In genomic region chr10:111814648-111815047, GRCm38 (mm10) we compare ENCODE assay signal across 21 mouse cellular contexts.
DNase-seq lines count a peak whose midpoint lies in the region; ATAC-seq and TF ChIP-seq lines count a peak whose summit lies in the region.
"Had no signal": no experiment of that assay in that cellular context is flagged by ENCODE, and none has a peak within 500 bp of the region (broad histone marks: within the 10 kb centered on the region; RNA-seq: fewer than 3 reads in every experiment).

No protein-coding gene starts in this region.

- TF ChIP-seq EP300 in heart, adult 2 months (IDR thresholded peaks at IDR 0.05; ENCODE audit: insufficient read depth, low read depth, low read length) = no peak

- H3K4me3 ChIP-seq in heart, adult 2 months = no peak overlapping the region
- no peak overlapping the region for H3K4me3 ChIP-seq in embryonic facial prominence, embryonic 10.5 days
- no peak overlapping the region for H3K4me3 ChIP-seq in embryonic facial prominence, embryonic 11.5 days (ENCODE audit: low read depth, low read length)
- no peak overlapping the region for H3K4me3 ChIP-seq in embryonic facial prominence, embryonic 13.5 days
- H3K4me3 ChIP-seq: forebrain, embryonic 13.5 days; forebrain, embryonic 15.5 days had no signal

- WGBS in heart, adult 2 months = 67% methylated on average over 5 of the region's 5 CpGs
- WGBS in embryonic facial prominence, embryonic 10.5 days = 38% methylated on average over 5 of the region's 5 CpGs
- WGBS in embryonic facial prominence, embryonic 11.5 days = 23% methylated on average over 5 of the region's 5 CpGs
- 20% methylated on average over 5 of the region's 5 CpGs for WGBS in embryonic facial prominence, embryonic 13.5 days

- no peak overlapping the region for H3K4me2 ChIP-seq in embryonic facial prominence, embryonic 11.5 days (ENCODE audit: low read depth, low read length)
- peak overlapping the region; percentile 33 for H3K4me2 ChIP-seq in embryonic facial prominence, embryonic 13.5 days
- H3K4me2 ChIP-seq: forebrain, embryonic 13.5 days; forebrain, embryonic 15.5 days had no signal

- H3K9ac ChIP-seq in heart, adult 2 months (ENCODE audit: low read depth, low read length) = no peak overlapping the region
- no peak overlapping the region for H3K9ac ChIP-seq in embryonic facial prominence, embryonic 11.5 days (replicated peaks; ENCODE audit: low read length)
- no peak overlapping the region for H3K9ac ChIP-seq in embryonic facial prominence, embryonic 13.5 days
- H3K9ac ChIP-seq: forebrain, embryonic 13.5 days; forebrain, embryonic 15.5 days; forebrain, postnatal 0 days had no signal

- peak; percentile 82 for DNase-seq in heart, adult 11 months
- no peak for DNase-seq in heart, adult 2 months
- DNase-seq in embryonic facial prominence, embryonic 10.5 days (ENCODE audit: low spot score) = peak; percentile 71
- DNase-seq in embryonic facial prominence, embryonic 11.5 days (ENCODE audit: low spot score) = peak; percentile 85
- no peak for DNase-seq in left cerebral cortex, adult 8-10 months (ENCODE audit: low spot score in 2 of 2)
- DNase-seq in frontal cortex, postnatal 25 days (ENCODE audit: low spot score in 2 of 2) = no peak
- DNase-seq in layer of hippocampus, adult 8-10 months (ENCODE audit: low spot score in 2 of 2) = no peak
- DNase-seq: adrenal gland, adult 2 months; adrenal gland, postnatal 10 days; adrenal gland, postnatal 25 days; cerebellum, adult 11 months; cerebellum, adult 18-20 months; cerebellum, adult 8-10 months; cerebellum, adult 9-11 months; cerebellum, postnatal 14 days; cerebellum, postnatal 36 days; embryo, embryonic 11 days; forebrain, postnatal 0 days had no signal

- H3K9me3 ChIP-seq in embryonic facial prominence, embryonic 10.5 days = no peaks in the 10 kb centered on the region
- H3K9me3 ChIP-seq in embryonic facial prominence, embryonic 11.5 days (replicated peaks; ENCODE audit: control insufficient read depth, low read length) = no peaks in the 10 kb centered on the region
- no peaks in the 10 kb centered on the region for H3K9me3 ChIP-seq in embryonic facial prominence, embryonic 13.5 days
- H3K9me3 ChIP-seq: forebrain, embryonic 13.5 days; forebrain, embryonic 15.5 days had no signal

- intact Hi-C loops in heart, adult 2 months (cut with DNase I) = loop anchor here (10.0 kb wide), 1 partner anchor 310 kb away; the partner anchor contains the start of gene Phlda1

- no peak for TF ChIP-seq CTCF in heart, adult 2 months (IDR thresholded peaks at IDR 0.05)

- TF ChIP-seq POLR2A in heart, adult 2 months (IDR thresholded peaks at IDR 0.05; ENCODE audit: insufficient read depth, low read depth, low read length) = no peak

- peak; percentile 53; the same call in 1 of the 2 replicates for ATAC-seq in embryonic facial prominence, embryonic 11.5 days (replicated peaks; ENCODE audit: insufficient number of reproducible peaks, low FRiP score, low TSS enrichment, low read depth)
- 0 out of 2 replicates have a peak, but pooled peaks have one; percentile 56 for ATAC-seq in embryonic facial prominence, embryonic 13.5 days (ENCODE audit: insufficient number of reproducible peaks, insufficient read depth, low FRiP score, low TSS enrichment, low read depth)
- ATAC-seq: forebrain, embryonic 13.5 days; forebrain, embryonic 15.5 days; forebrain, postnatal 0 days had no signal

- H3K27me3 ChIP-seq in heart, adult 2 months (ENCODE audit: control insufficient read depth, insufficient read depth, low read length) = no peaks in the 10 kb centered on the region
- H3K27me3 ChIP-seq in embryonic facial prominence, embryonic 10.5 days (replicated peaks; ENCODE audit: low read depth, poor library complexity, severe bottlenecking) = no peaks in the 10 kb centered on the region
- H3K27me3 ChIP-seq in embryonic facial prominence, embryonic 11.5 days (ENCODE audit: control insufficient read depth, insufficient read depth, low read length) = no peaks in the 10 kb centered on the region
- no peaks in the 10 kb centered on the region for H3K27me3 ChIP-seq in embryonic facial prominence, embryonic 13.5 days
- H3K27me3 ChIP-seq: forebrain, embryonic 13.5 days; forebrain, embryonic 15.5 days had no signal

- H3K27ac ChIP-seq in heart, adult 2 months = no peak overlapping the region
- H3K27ac ChIP-seq in embryonic facial prominence, embryonic 10.5 days (replicated peaks) = peak overlapping the region; percentile 40; the same call in 1 of the 2 replicates
- peak overlapping the region; percentile 32; the same call in 1 of the 2 replicates for H3K27ac ChIP-seq in embryonic facial prominence, embryonic 11.5 days (replicated peaks; ENCODE audit: low read depth, low read length)
- peak overlapping the region; percentile 11; the same call in 1 of the 2 replicates for H3K27ac ChIP-seq in embryonic facial prominence, embryonic 13.5 days
- H3K27ac ChIP-seq: forebrain, embryonic 13.5 days; forebrain, embryonic 15.5 days had no signal

- no peaks in the 10 kb centered on the region for H3K79me2 ChIP-seq in heart, adult 2 months (replicated peaks; ENCODE audit: control insufficient read depth, insufficient read depth, low read length)

- H3K36me3 ChIP-seq in heart, adult 2 months (ENCODE audit: control insufficient read depth, insufficient read depth, low read length) = no peaks in the 10 kb centered on the region
- no peaks in the 10 kb centered on the region for H3K36me3 ChIP-seq in embryonic facial prominence, embryonic 10.5 days (replicated peaks)
- no peaks in the 10 kb centered on the region for H3K36me3 ChIP-seq in embryonic facial prominence, embryonic 11.5 days (replicated peaks; ENCODE audit: control insufficient read depth, insufficient read depth, low read depth, low read length)
- H3K36me3 ChIP-seq in embryonic facial prominence, embryonic 13.5 days = no peaks in the 10 kb centered on the region
- H3K36me3 ChIP-seq: forebrain, embryonic 15.5 days had no signal

- peaks cover 1% of the 10 kb centered on the region; the same call in 1 of the 2 replicates for H3K4me1 ChIP-seq in heart, adult 2 months (ENCODE audit: control insufficient read depth, insufficient read depth, low read length)
- H3K4me1 ChIP-seq in embryonic facial prominence, embryonic 10.5 days = peaks cover 43% of the 10 kb centered on the region
- peaks cover 3% of the 10 kb centered on the region; the same call in 1 of the 2 replicates for H3K4me1 ChIP-seq in embryonic facial prominence, embryonic 11.5 days (ENCODE audit: control insufficient read depth, insufficient read depth, low read length)
- peaks cover 32% of the 10 kb centered on the region for H3K4me1 ChIP-seq in embryonic facial prominence, embryonic 13.5 days

Comparison
In these comparisons a context has a peak if more than half of its experiments do, and no peak if none do; other contexts are left out.
1. DNase-seq: peak in heart, adult 11 months (single experiment), embryonic facial prominence, embryonic 10.5 days (single experiment) and embryonic facial prominence, embryonic 11.5 days (single experiment); none in heart, adult 2 months (0 of 2), left cerebral cortex, adult 8-10 months (0 of 2), frontal cortex, postnatal 25 days (0 of 2) and layer of hippocampus, adult 8-10 months (0 of 2).